Mouse (Mus musculus) C2C12 (cell line): ENCODE measurements at regions not wholly inside any gene's neighbourhood (a gene's known extent, or its start where the extent isn't known, plus 50 kb on each side); places are given as distances from the start of the nearest gene placed in this dataset.

Experiments
- CEBPB ChIP-seq: IDR thresholded peaks from one replicate; pipeline ENCODE4 v1.6.1; 2011; ENCODE audit warnings: low read depth, mild to moderate bottlenecking, control low read depth, moderate library complexity
- CTCF ChIP-seq: IDR thresholded peaks from one replicate; pipeline ENCODE4 v1.5.1; 2011; ENCODE audit not compliant: control insufficient read depth, insufficient read depth, insufficient read length
- MAX ChIP-seq: IDR thresholded peaks from one replicate; pipeline ENCODE4 v1.6.1; 2011; ENCODE audit warnings: mild to moderate bottlenecking, control low read depth
- USF1 ChIP-seq: IDR thresholded peaks from one replicate; pipeline ENCODE4 v1.6.1; 2011; ENCODE audit warnings: low read depth, mild to moderate bottlenecking, control low read depth, moderate library complexity

DNA sequence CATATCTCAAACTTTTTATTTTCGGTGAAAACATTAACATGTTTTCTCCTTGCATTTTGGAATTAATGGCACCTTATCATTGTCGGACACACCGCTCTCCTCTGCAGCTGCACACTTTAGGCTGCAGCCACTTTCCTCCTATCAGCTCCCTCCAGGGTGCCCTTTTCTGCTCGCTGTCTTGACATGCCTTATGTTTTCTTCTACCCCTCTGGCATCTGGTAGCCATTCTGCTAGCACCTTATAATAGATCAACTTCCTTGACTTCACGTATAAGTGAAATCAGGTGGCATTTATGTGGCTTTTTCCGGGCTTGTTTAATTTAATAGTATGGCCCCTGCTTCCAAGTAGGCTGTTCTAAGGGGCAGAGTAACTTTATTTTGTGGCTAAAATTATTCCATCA lies 747.8 kb downstream of the Slitrk6 start:
- TF ChIP-seq USF1 (no peak), CTCF (no peak), MAX (no peak), CEBPB (no peak)
